Mouse (Mus musculus) MEL (cell line): ENCODE data around the gene C1qtnf1. TPM values are rescaled to one million over a fixed set of nuclear protein-coding genes. Genes with fewer than 3 reads are reported as not detected.

Experiments
- DNase-seq: peaks from one replicate; pipeline ENCODE4 v3.0.0; 2011; ENCODE audit warnings: low read depth, low spot score
- H3K27ac ChIP-seq: 2 replicates; pipeline ENCODE4 v1.5.1; 2012; ENCODE audit warnings: low read depth, mild to moderate bottlenecking, control low read depth, low read length, moderate library complexity; ENCODE audit not compliant: control insufficient read depth
- H3K27me3 ChIP-seq, 2 experiments: fragments of 150-350 bp in 1 of 2; sonication (generic) in 1 of 2; 2 replicates each; pipeline ENCODE4 v1.6.1; 2012; ENCODE audit warnings: low read length in 2 of 2, mild to moderate bottlenecking in 2 of 2, improper control_type of control experiment in 1 of 2, moderate library complexity in 1 of 2; ENCODE audit not compliant: insufficient read depth in 2 of 2, control insufficient read depth in 1 of 2
- H3K36me3 ChIP-seq, 2 experiments: 2 replicates each; pipeline ENCODE4 v1.6.1; 2012 to 2014; ENCODE audit warnings: low read length in 2 of 2, improper control_type of control experiment in 1 of 2, inconsistent platforms in 1 of 2, mild to moderate bottlenecking in 1 of 2; ENCODE audit not compliant: insufficient read depth in 2 of 2, control insufficient read depth in 1 of 2
- H3K4me1 ChIP-seq, 2 experiments: fragments of 150-350 bp in 1 of 2; sonication (generic) in 1 of 2; 2 replicates each; pipeline ENCODE4 v1.6.1; 2012; ENCODE audit warnings: low read length in 2 of 2, improper control_type of control experiment in 1 of 2, mild to moderate bottlenecking in 1 of 2; ENCODE audit not compliant: insufficient read depth in 2 of 2, control insufficient read depth in 1 of 2
- H3K4me3 ChIP-seq, 2 experiments: fragments of 150-350 bp in 1 of 2; sonication (generic) in 1 of 2; 2 replicates each; pipeline ENCODE4 v1.5.1; 2012; ENCODE audit warnings: low read depth in 2 of 2, low read length in 2 of 2, mild to moderate bottlenecking in 2 of 2, moderate library complexity in 2 of 2, control low read depth in 1 of 2, improper control_type of control experiment in 1 of 2; ENCODE audit not compliant: control insufficient read depth in 1 of 2, insufficient read depth in 1 of 2
- H3K79me2 ChIP-seq: 2 replicates; pipeline ENCODE4 v1.6.1; 2012; ENCODE audit warnings: mild to moderate bottlenecking, low read length, moderate library complexity; ENCODE audit not compliant: control insufficient read depth, poor library complexity, insufficient read depth
- H3K9ac ChIP-seq: 2 replicates; pipeline ENCODE4 v1.6.1; 2012; ENCODE audit warnings: low read depth, mild to moderate bottlenecking, control low read depth, low read length, moderate library complexity; ENCODE audit not compliant: control insufficient read depth, poor library complexity, severe bottlenecking
- H3K9me3 ChIP-seq: fragments of 150-350 bp; sonication (generic); replicated peaks from 2 replicates; pipeline ENCODE4 v1.6.1; 2012; ENCODE audit warnings: mild to moderate bottlenecking, low read length, improper control_type of control experiment, moderate library complexity; ENCODE audit not compliant: insufficient read depth
- BHLHE40 ChIP-seq: IDR thresholded peaks from 2 replicates; pipeline ENCODE4 v1.6.1; 2012; ENCODE audit warnings: low read depth, mild to moderate bottlenecking, inconsistent platforms, low read length, improper control_type of control experiment, borderline replicate concordance
- CHD1 ChIP-seq: IDR thresholded peaks from 2 replicates; pipeline ENCODE4 v1.6.1; 2012; ENCODE audit warnings: low read depth, mild to moderate bottlenecking, inconsistent platforms, low read length, improper control_type of control experiment
- EP300 ChIP-seq, 2 experiments: IDR thresholded peaks; 2 replicates each; pipeline ENCODE4 v1.6.1; 2011; ENCODE audit warnings: improper control_type of control experiment in 2 of 2, low read length in 2 of 2, low read depth in 1 of 2, mild to moderate bottlenecking in 1 of 2
- GATA1 ChIP-seq: IDR thresholded peaks from 2 replicates; pipeline ENCODE4 v1.6.1; 2011; ENCODE audit warnings: low read depth, low read length, improper control_type of control experiment
- HCFC1 ChIP-seq: IDR thresholded peaks from 2 replicates; pipeline ENCODE4 v1.6.1; 2012; ENCODE audit warnings: low read depth, mild to moderate bottlenecking, inconsistent platforms, low read length, improper control_type of control experiment, moderate library complexity
- KAT2A ChIP-seq: conservative IDR thresholded peaks from 2 replicates; pipeline ENCODE4 v1.6.1; 2012; ENCODE audit warnings: low read depth, low read length, improper control_type of control experiment, inconsistent platforms
- MAFK ChIP-seq: IDR thresholded peaks from 2 replicates; pipeline ENCODE4 v1.6.1; 2011; ENCODE audit warnings: low read depth, mild to moderate bottlenecking, low read length, improper control_type of control experiment, borderline replicate concordance
- MAZ ChIP-seq: IDR thresholded peaks from 2 replicates; pipeline ENCODE4 v1.6.1; 2012; ENCODE audit warnings: low read depth, mild to moderate bottlenecking, inconsistent platforms, low read length, improper control_type of control experiment
- MYC ChIP-seq: IDR thresholded peaks from 2 replicates; pipeline ENCODE4 v1.6.1; 2011; ENCODE audit warnings: low read depth, mild to moderate bottlenecking, low read length, improper control_type of control experiment, moderate library complexity
- NELFE ChIP-seq: IDR thresholded peaks from 2 replicates; pipeline ENCODE4 v1.6.1; 2011; ENCODE audit warnings: low read depth, low read length, improper control_type of control experiment
- NRF1 ChIP-seq: IDR thresholded peaks from 2 replicates; pipeline ENCODE4 v1.6.1; 2014; ENCODE audit warnings: low read depth, mild to moderate bottlenecking, inconsistent platforms, low read length, improper control_type of control experiment, moderate library complexity; ENCODE audit not compliant: poor library complexity, insufficient read depth, severe bottlenecking
- POLR2A ChIP-seq, 2 experiments: IDR thresholded peaks; 2 replicates each; pipeline ENCODE4 v1.6.1; 2011 to 2012; ENCODE audit warnings: low read length in 2 of 2, mild to moderate bottlenecking in 2 of 2, control low read depth in 1 of 2, improper control_type of control experiment in 1 of 2, low read depth in 1 of 2, moderate library complexity in 1 of 2; ENCODE audit not compliant: control insufficient read depth in 1 of 2, insufficient read depth in 1 of 2, poor library complexity in 1 of 2
- POLR2AphosphoS5 ChIP-seq: IDR thresholded peaks from 2 replicates; pipeline ENCODE4 v1.6.1; 2012; ENCODE audit warnings: low read depth, borderline replicate concordance, mild to moderate bottlenecking, inconsistent platforms, low read length, moderate library complexity, mixed read lengths
- RAD21 ChIP-seq: IDR thresholded peaks from 2 replicates; pipeline ENCODE4 v1.6.1; 2011; ENCODE audit warnings: mild to moderate bottlenecking, low read depth, low read length, improper control_type of control experiment
- SMC3 ChIP-seq: IDR thresholded peaks from 2 replicates; pipeline ENCODE4 v1.6.1; 2011; ENCODE audit warnings: low read depth, low read length, improper control_type of control experiment
- TAL1 ChIP-seq: IDR thresholded peaks from 2 replicates; pipeline ENCODE4 v1.6.1; 2012; ENCODE audit warnings: mild to moderate bottlenecking, inconsistent platforms, low read length, moderate library complexity, mixed read lengths
- ZC3H11A ChIP-seq: IDR thresholded peaks from 2 replicates; pipeline ENCODE4 v1.6.1; 2012; ENCODE audit warnings: low read depth, mild to moderate bottlenecking, inconsistent platforms, low read length, improper control_type of control experiment
- ZKSCAN1 ChIP-seq: IDR thresholded peaks from 2 replicates; pipeline ENCODE4 v1.6.1; 2012; ENCODE audit warnings: low read depth, mild to moderate bottlenecking, inconsistent platforms, low read length, improper control_type of control experiment, moderate library complexity
- ZNF384 ChIP-seq: IDR thresholded peaks from 2 replicates; pipeline ENCODE4 v1.6.1; 2012; ENCODE audit warnings: low read depth, mild to moderate bottlenecking, inconsistent platforms, low read length, improper control_type of control experiment
- polyA plus RNA-seq, 2 experiments: library from polyadenylated mRNA; stranded (reverse) in 1 of 2; unstranded in 1 of 2; fragments of >175 nt in 1 of 2; fragments of >200 nt in 1 of 2; gene quantifications; 2 replicates each; pipeline versions ENCODE4 v1.2.1 to v1.2.4; 2012; ENCODE audit warnings: low replicate concordance in 2 of 2, low read depth in 1 of 2; ENCODE audit not compliant: insufficient read length in 2 of 2, insufficient read depth in 1 of 2, missing spikeins in 1 of 2
- total RNA-seq: library from RNA; depleted of rRNA; stranded (reverse); fragments of 300-350 nt; gene quantifications from 2 replicates; pipeline ENCODE4 v1.2.3, GENCODE M21; 2012

C1qtnf1 gene
- total and polyA plus RNA-seq, 3 experiments: 0.27 to 0.72 TPM; not detected in 1

GRCm38 (mm10) chr11:118409106-118410072, 18.6 kb upstream of the C1qtnf1 start:
- Histone ChIP-seq H3K27ac (no peak overlapping the region), H3K4me3 (no peak overlapping the region), H3K27me3 (no peaks in the 10 kb centered on the region), H3K9ac (no peak overlapping the region), H3K9me3 (no peaks in the 10 kb centered on the region), H3K79me2 (no peaks in the 10 kb centered on the region; the same call in 1 of the 2 replicates), H3K36me3 (no peaks in the 10 kb centered on the region)
- no peak for DNase-seq
- TF ChIP-seq CHD1: no peak
- TF ChIP-seq, all 39 proteins: peak for 0
- no peaks in the 10 kb centered on the region for H3K4me1 ChIP-seq

DNA sequence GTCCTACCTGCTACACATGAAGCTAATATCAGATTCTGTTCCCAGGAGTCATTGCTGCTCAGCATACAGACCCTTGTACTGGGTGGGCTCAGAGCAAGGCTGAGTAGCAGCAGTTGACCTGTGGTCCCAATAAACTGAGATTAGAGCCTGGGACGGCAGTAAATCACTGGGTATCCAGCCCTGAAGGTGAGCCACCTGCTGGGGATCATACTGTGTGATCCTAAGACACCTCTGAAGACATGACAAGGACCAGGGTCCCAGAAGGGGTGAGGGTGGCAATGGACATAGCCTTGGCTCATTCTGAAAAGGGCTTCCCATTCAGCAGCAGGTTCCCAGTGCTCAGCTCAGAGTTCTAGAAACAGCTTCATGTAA, 17.9 kb upstream of the C1qtnf1 start:
- no peaks in the 10 kb centered on the region for H3K36me3 ChIP-seq
- H3K27ac ChIP-seq: no peak overlapping the region
- H3K79me2 ChIP-seq: no peaks in the 10 kb centered on the region; the same call in 1 of the 2 replicates
- H3K4me3 ChIP-seq: no peak overlapping the region
- TF ChIP-seq KAT2A (no peak), GATA1 (no peak), MYC (no peak), MAZ (no peak), SMC3 (no peak), RAD21 (no peak), ZC3H11A (no peak), MAFK (no peak), TAL1 (no peak), POLR2A (IDR thresholded peaks at IDR 0.05; ENCODE audit: control insufficient read depth in 1 of 2, insufficient read depth in 1 of 2, low read depth in 1 of 2, low read length in 2 of 2, poor library complexity in 1 of 2) (no peak), NRF1 (no peak), EP300 (IDR thresholded peaks at IDR 0.05; ENCODE audit: low read depth in 1 of 2, low read length in 2 of 2) (no peak), POLR2AphosphoS5 (no peak), CHD1 (no peak), HCFC1 (no peak), ZNF384 (no peak), BHLHE40 (no peak), ZKSCAN1 (no peak), NELFE (no peak)
- H3K9me3 ChIP-seq: no peaks in the 10 kb centered on the region
- H3K27me3 ChIP-seq: no peaks in the 10 kb centered on the region
- no peak overlapping the region for H3K9ac ChIP-seq
- H3K4me1 ChIP-seq: no peaks in the 10 kb centered on the region
- no peak for DNase-seq
